Mouse (Mus musculus) erythroblast, embryonic 14.5 days (primary cell): ENCODE measurements around the gene Taf1d.

ENCODE experiments used
- GATA1 ChIP-seq: IDR thresholded peaks from 2 replicates; pipeline ENCODE4 v1.6.1; 2012; ENCODE audit warnings: low read length, inconsistent platforms, mixed read lengths
- TAL1 ChIP-seq: IDR thresholded peaks from 3 replicates; pipeline ENCODE4 v1.6.1; 2012; ENCODE audit warnings: low read length, inconsistent platforms, mixed read lengths

DNA sequence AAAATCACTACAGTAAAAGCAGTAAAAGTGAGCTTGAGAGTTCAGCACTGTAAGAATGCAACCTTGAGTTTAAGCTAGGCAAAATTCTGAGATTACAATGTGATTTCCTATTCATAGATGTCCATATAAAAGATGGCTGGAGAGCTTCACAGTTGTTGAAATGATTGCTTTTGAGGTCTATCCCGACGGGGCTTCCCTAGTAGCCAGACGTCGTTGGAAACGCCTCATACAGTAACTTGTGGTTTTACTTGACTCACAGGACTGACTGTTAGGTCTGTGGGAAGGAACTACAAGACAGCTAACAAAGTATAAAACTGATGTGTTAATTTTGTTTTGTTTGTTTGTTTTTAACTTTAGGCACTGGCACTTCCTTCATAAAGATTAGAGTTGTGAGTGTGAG is 7.6 kb downstream of the Taf1d start:
- no peak for TF ChIP-seq GATA1
- no peak for TF ChIP-seq TAL1
